Mouse (Mus musculus) E14TG2a.4 (cell line): ENCODE results near the gene Zxdc.

Experiments
- CTCF ChIP-seq: conservative IDR thresholded peaks from 2 replicates; pipeline ENCODE4 v1.5.1; 2014; ENCODE audit warnings: low read length
- POU5F1 ChIP-seq: IDR thresholded peaks from 2 replicates; pipeline ENCODE4 v1.6.1; 2014; ENCODE audit warnings: low read length, borderline replicate concordance

- TF ChIP-seq CTCF: no peak
- no peak for TF ChIP-seq POU5F1
Measured at GRCm38 (mm10) chr6:90390629-90391028, 21.3 kb downstream of the Zxdc start.
